Mouse (Mus musculus): ENCODE measurements around the gene Rsph9. TPM values are rescaled to one million over a fixed set of nuclear protein-coding genes. Genes with fewer than 3 reads are reported as not detected.

Gene Rsph9
- polyA plus RNA-seq (2016; fragmentation: Nextera tagmentation; extraction: Ambion mirVana) = 5.1 and 7.3 TPM in 2 replicates

- Histone ChIP-seq H3K27me3 (ENCODE audit: insufficient read depth, poor library complexity, severe bottlenecking) (no peaks in the 10 kb centered on the region; the same call in 1 of the 2 replicates), H3K4me3 (peak within 1 kb of the TSS; percentile 63), H3K4me1 (peaks cover 28% of the 10 kb centered on the region), H3K36me3 (peaks cover 39% of the 10 kb centered on the region), H3K9me3 (no peaks in the 10 kb centered on the region), H3K27ac (peak within 1 kb of the TSS; percentile 75)
- DNase-seq (ENCODE audit: low spot score) = peak; percentile 96
- WGBS = 7% methylated on average over 37 of the region's 37 CpGs
Observed at GRCm38 (mm10) chr17:46143578-46144423, at the start of gene Rsph9. Rsph9 (minus strand) TSS chr17:46144216.

- peaks cover 86% of the 10 kb centered on the region for H3K36me3 ChIP-seq
- WGBS = 90% methylated on average over 2 of the region's 2 CpGs
Observed at GRCm38 (mm10) chr17:46188829-46189228, 44.8 kb upstream of the Rsph9 start.

GRCm38 (mm10) chr17:46182273-46182672 lies 38.3 kb upstream of the Rsph9 start:
- Histone ChIP-seq H3K27me3 (ENCODE audit: insufficient read depth, poor library complexity, severe bottlenecking) (no peaks in the 10 kb centered on the region), H3K27ac (no peak overlapping the region), H3K36me3 (peaks cover 90% of the 10 kb centered on the region), H3K4me3 (no peak overlapping the region), H3K9me3 (no peaks in the 10 kb centered on the region), H3K4me1 (no peaks in the 10 kb centered on the region)
- no peak for DNase-seq (ENCODE audit: low spot score)
- WGBS = 83% methylated on average over 4 of the region's 4 CpGs

More at GRCm38 (mm10) chr17:46188829-46189228, 44.8 kb upstream of the Rsph9 start:
- Histone ChIP-seq H3K4me3 (no peak overlapping the region), H3K27ac (no peak overlapping the region), H3K4me1 (no peaks in the 10 kb centered on the region), H3K9me3 (no peaks in the 10 kb centered on the region), H3K27me3 (ENCODE audit: insufficient read depth, poor library complexity, severe bottlenecking) (no peaks in the 10 kb centered on the region)
- DNase-seq (ENCODE audit: low spot score) = no peak

GRCm38 (mm10) chr17:46170538-46170937 lies 26.5 kb upstream of the Rsph9 start:
- H3K27ac ChIP-seq = no peak overlapping the region
- 74% methylated on average over 3 of the region's 3 CpGs for WGBS
- no peaks in the 10 kb centered on the region for H3K9me3 ChIP-seq
- peaks cover 12% of the 10 kb centered on the region; the same call in 1 of the 2 replicates for H3K4me1 ChIP-seq
- no peak overlapping the region for H3K4me3 ChIP-seq
- H3K36me3 ChIP-seq = peaks cover 84% of the 10 kb centered on the region
- no peaks in the 10 kb centered on the region for H3K27me3 ChIP-seq (ENCODE audit: insufficient read depth, poor library complexity, severe bottlenecking)
- no peak for DNase-seq (ENCODE audit: low spot score)

- WGBS = 75% methylated on average over 5 of the region's 5 CpGs
- H3K9me3 ChIP-seq = no peaks in the 10 kb centered on the region
- DNase-seq (ENCODE audit: low spot score) = no peak
- no peaks in the 10 kb centered on the region for H3K27me3 ChIP-seq (ENCODE audit: insufficient read depth, poor library complexity, severe bottlenecking)
- H3K4me1 ChIP-seq = peaks cover 12% of the 10 kb centered on the region; the same call in 1 of the 2 replicates
- H3K36me3 ChIP-seq = peaks cover 94% of the 10 kb centered on the region
- no peak overlapping the region for H3K27ac ChIP-seq
- no peak overlapping the region for H3K4me3 ChIP-seq
Observed at GRCm38 (mm10) chr17:46168768-46169167, 24.8 kb upstream of the Rsph9 start.

GRCm38 (mm10) chr17:46168318-46168717 lies 24.3 kb upstream of the Rsph9 start:
- no peak for DNase-seq (ENCODE audit: low spot score)
- Histone ChIP-seq H3K9me3 (no peaks in the 10 kb centered on the region), H3K36me3 (peaks cover 96% of the 10 kb centered on the region), H3K4me1 (peaks cover 12% of the 10 kb centered on the region; the same call in 1 of the 2 replicates), H3K27me3 (ENCODE audit: insufficient read depth, poor library complexity, severe bottlenecking) (no peaks in the 10 kb centered on the region), H3K4me3 (no peak overlapping the region), H3K27ac (0 out of 2 replicates have a peak overlapping the region, but pooled peaks have one; percentile 1)
- WGBS = 44% methylated on average over 5 of the region's 5 CpGs

- Histone ChIP-seq H3K27me3 (ENCODE audit: insufficient read depth, poor library complexity, severe bottlenecking) (no peaks in the 10 kb centered on the region), H3K36me3 (peaks cover 87% of the 10 kb centered on the region), H3K4me3 (no peak overlapping the region), H3K27ac (peak overlapping the region; percentile 42; the same call in 1 of the 2 replicates), H3K9me3 (no peaks in the 10 kb centered on the region), H3K4me1 (peaks cover 25% of the 10 kb centered on the region)
- DNase-seq (ENCODE audit: low spot score) = no peak
- WGBS = 83% methylated on average over 11 of the region's 11 CpGs
Observed at GRCm38 (mm10) chr17:46167014-46167413, 23.0 kb upstream of the Rsph9 start.

GRCm38 (mm10) chr17:46166270-46166669 lies 22.3 kb upstream of the Rsph9 start:
- DNase-seq (ENCODE audit: low spot score) = no peak
- Histone ChIP-seq H3K36me3 (peaks cover 82% of the 10 kb centered on the region), H3K4me3 (no peak overlapping the region), H3K4me1 (peaks cover 32% of the 10 kb centered on the region), H3K9me3 (no peaks in the 10 kb centered on the region), H3K27ac (peak overlapping the region; percentile 42; the same call in 1 of the 2 replicates), H3K27me3 (ENCODE audit: insufficient read depth, poor library complexity, severe bottlenecking) (no peaks in the 10 kb centered on the region)
- 81% methylated on average over 5 of the region's 5 CpGs for WGBS

GRCm38 (mm10) chr17:46165460-46165859 lies 21.4 kb upstream of the Rsph9 start:
- Histone ChIP-seq H3K27me3 (ENCODE audit: insufficient read depth, poor library complexity, severe bottlenecking) (no peaks in the 10 kb centered on the region), H3K4me1 (peaks cover 32% of the 10 kb centered on the region), H3K9me3 (no peaks in the 10 kb centered on the region), H3K4me3 (no peak overlapping the region), H3K36me3 (peaks cover 74% of the 10 kb centered on the region), H3K27ac (0 out of 2 replicates have a peak overlapping the region, but pooled peaks have one; percentile 30)
- 94% methylated on average over 12 of the region's 12 CpGs for WGBS
- no peak for DNase-seq (ENCODE audit: low spot score)

- H3K27ac ChIP-seq = no peak overlapping the region
- H3K36me3 ChIP-seq = peaks cover 68% of the 10 kb centered on the region
- peaks cover 36% of the 10 kb centered on the region for H3K4me1 ChIP-seq
- H3K27me3 ChIP-seq (ENCODE audit: insufficient read depth, poor library complexity, severe bottlenecking) = no peaks in the 10 kb centered on the region
- no peak for DNase-seq (ENCODE audit: low spot score)
- H3K4me3 ChIP-seq = no peak overlapping the region
- H3K9me3 ChIP-seq = no peaks in the 10 kb centered on the region
- WGBS = 93% methylated on average over 10 of the region's 10 CpGs
Observed at GRCm38 (mm10) chr17:46164791-46165190, 20.8 kb upstream of the Rsph9 start.

GRCm38 (mm10) chr17:46164301-46164700 lies 20.3 kb upstream of the Rsph9 start:
- Histone ChIP-seq H3K4me1 (peaks cover 41% of the 10 kb centered on the region), H3K27me3 (ENCODE audit: insufficient read depth, poor library complexity, severe bottlenecking) (no peaks in the 10 kb centered on the region), H3K27ac (no peak overlapping the region), H3K36me3 (peaks cover 63% of the 10 kb centered on the region), H3K9me3 (no peaks in the 10 kb centered on the region), H3K4me3 (no peak overlapping the region)
- 91% methylated on average over 8 of the region's 8 CpGs for WGBS
- DNase-seq (ENCODE audit: low spot score) = no peak

- Histone ChIP-seq H3K36me3 (peaks cover 50% of the 10 kb centered on the region), H3K4me3 (no peak overlapping the region), H3K9me3 (no peaks in the 10 kb centered on the region), H3K4me1 (peaks cover 38% of the 10 kb centered on the region), H3K27ac (no peak overlapping the region), H3K27me3 (ENCODE audit: insufficient read depth, poor library complexity, severe bottlenecking) (no peaks in the 10 kb centered on the region)
- 76% methylated on average over 9 of the region's 9 CpGs for WGBS
- DNase-seq (ENCODE audit: low spot score) = no peak
Observed at GRCm38 (mm10) chr17:46162951-46163421, 19.0 kb upstream of the Rsph9 start.

GRCm38 (mm10) chr17:46162551-46162950 lies 18.5 kb upstream of the Rsph9 start:
- WGBS = 87% methylated on average over 7 of the region's 7 CpGs
- Histone ChIP-seq H3K4me3 (0 out of 2 replicates have a peak overlapping the region, but pooled peaks have one; percentile 95), H3K4me1 (peaks cover 38% of the 10 kb centered on the region), H3K27me3 (ENCODE audit: insufficient read depth, poor library complexity, severe bottlenecking) (no peaks in the 10 kb centered on the region), H3K9me3 (no peaks in the 10 kb centered on the region), H3K36me3 (peaks cover 45% of the 10 kb centered on the region), H3K27ac (no peak overlapping the region)
- no peak for DNase-seq (ENCODE audit: low spot score)
